Mouse (Mus musculus) kidney, embryonic 16.5 days (tissue): ENCODE measurements around the gene Gm10338. TPM values are rescaled to one million over a fixed set of nuclear protein-coding genes. Genes with fewer than 3 reads are reported as not detected.
"Not testable (repeated sequence)": the region's sequence is repeated elsewhere in the genome, so short reads cannot be mapped to it uniquely, and the experiment has no call there.

Source experiments
- ATAC-seq: fragments of 200-750 bp; cut with Nextera tagmentation; 2 replicates; pipeline ENCODE4 v1.8.0; 2017; ENCODE audit warnings: moderate TSS enrichment; ENCODE audit not compliant: low FRiP score, low TSS enrichment
- H3K27ac ChIP-seq: fragments of 300-500 bp; sonication (generic); 2 replicates; pipeline ENCODE4 v1.5.1; 2014; ENCODE audit warnings: low read length
- H3K27me3 ChIP-seq: fragments of 300-500 bp; sonication (generic); 2 replicates; pipeline ENCODE4 v1.6.1; 2014; ENCODE audit warnings: low read length, control low read depth, mixed read lengths; ENCODE audit not compliant: insufficient read depth
- H3K36me3 ChIP-seq: fragments of 300-500 bp; sonication (generic); 2 replicates; pipeline ENCODE4 v1.6.1; 2014; ENCODE audit warnings: low read length, control low read depth, mixed read lengths; ENCODE audit not compliant: insufficient read depth
- H3K4me1 ChIP-seq: fragments of 300-500 bp; sonication (generic); 2 replicates; pipeline ENCODE4 v1.6.1; 2014; ENCODE audit warnings: low read length, control low read depth, mixed read lengths; ENCODE audit not compliant: insufficient read depth
- H3K4me2 ChIP-seq: fragments of 300-500 bp; sonication (generic); replicated peaks from 2 replicates; pipeline ENCODE4 v1.6.1; 2014; ENCODE audit warnings: low read depth, low read length
- H3K4me3 ChIP-seq: fragments of 300-500 bp; sonication (generic); 2 replicates; pipeline ENCODE4 v1.5.1; 2014; ENCODE audit warnings: mild to moderate bottlenecking, low read length
- H3K9ac ChIP-seq: fragments of 300-500 bp; sonication (generic); replicated peaks from 2 replicates; pipeline ENCODE4 v1.6.1; 2014; ENCODE audit warnings: low read length
- H3K9me3 ChIP-seq: fragments of 300-500 bp; sonication (generic); 2 replicates; pipeline ENCODE4 v1.6.1; 2016; ENCODE audit warnings: low read length, control low read depth
- WGBS: fragments of 180-500 bp; shearing (Covaris S2); extraction: QIAGEN DNeasy Blood & Tissue Kit; methylation state at CpG from one replicate; pipeline ENCODE4 v1.1.7; 2014; 5-methylcytosine and 5-hydroxymethylcytosine counted together
- polyA plus RNA-seq: library from polyadenylated mRNA; unstranded; fragments of >200 nt; fragmentation: Nextera tagmentation; extraction: Ambion mirVana; gene quantifications from 2 replicates; pipeline ENCODE4 v1.2.1, GENCODE M21; 2015

Gene Gm10338
- not detected in 2 replicates for polyA plus RNA-seq

DNA sequence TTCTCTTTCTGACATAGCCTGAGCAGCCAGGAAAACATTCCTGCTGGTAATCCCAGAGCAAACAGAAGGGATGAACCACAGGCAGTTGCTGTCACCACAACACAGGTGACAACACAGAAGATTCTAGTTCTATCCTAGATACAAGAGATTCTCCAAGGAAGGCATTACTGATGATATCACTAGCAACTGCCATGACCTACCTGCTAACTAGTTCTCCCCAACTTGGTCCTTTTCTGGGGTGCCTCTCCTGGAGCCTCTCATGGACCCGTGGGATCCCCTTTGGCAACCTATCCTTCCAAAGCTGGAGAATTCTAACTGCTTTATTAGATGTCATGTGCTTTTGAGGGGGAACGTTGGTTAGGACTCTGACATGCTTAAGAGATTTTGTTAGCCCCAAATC, at the start of gene Gm10338:
TSS of gene Gm10338 (minus strand) at position 101 of the 400 bp plus-strand sequence.
- no CpG with 5 or more reads among the region's 2 CpGs for WGBS

DNA sequence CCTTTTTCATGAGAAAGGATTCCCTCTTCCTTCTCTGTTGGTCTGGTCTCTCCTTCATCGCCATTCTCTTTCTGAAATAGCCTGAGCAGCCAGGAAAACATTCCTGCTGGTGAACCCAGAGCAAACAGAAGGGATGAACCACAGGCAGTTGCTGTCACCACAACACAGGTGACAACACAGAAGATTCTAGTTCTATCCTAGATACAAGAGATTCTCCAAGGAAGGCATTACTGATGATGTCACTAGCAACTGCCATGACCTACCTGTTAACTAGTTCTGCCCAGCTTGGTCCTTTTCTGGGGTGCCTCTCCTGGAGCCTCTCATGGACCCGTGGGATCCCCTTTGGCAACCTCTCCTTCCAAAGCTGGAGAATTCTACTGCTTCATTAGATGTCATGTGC, 48.5 kb upstream of the Gm10338 start, which contains the start of gene Gm10128:
TSS of gene Gm10128 (minus strand) at position 101 of the 400 bp plus-strand sequence.
- not testable (repeated sequence) for H3K4me2 ChIP-seq, ATAC-seq, H3K27me3 ChIP-seq, H3K4me3 ChIP-seq, H3K9me3 ChIP-seq, H3K27ac ChIP-seq, H3K4me1 ChIP-seq, H3K36me3 ChIP-seq, H3K9ac ChIP-seq
- WGBS, result no CpG with 5 or more reads among the region's 2 CpGs

More for the DNA sequence above, at the start of gene Gm10338:
- H3K9me3 ChIP-seq, H3K4me3 ChIP-seq, H3K27me3 ChIP-seq, H3K27ac ChIP-seq, H3K9ac ChIP-seq, H3K36me3 ChIP-seq, ATAC-seq, H3K4me1 ChIP-seq, H3K4me2 ChIP-seq: not testable (repeated sequence)

DNA sequence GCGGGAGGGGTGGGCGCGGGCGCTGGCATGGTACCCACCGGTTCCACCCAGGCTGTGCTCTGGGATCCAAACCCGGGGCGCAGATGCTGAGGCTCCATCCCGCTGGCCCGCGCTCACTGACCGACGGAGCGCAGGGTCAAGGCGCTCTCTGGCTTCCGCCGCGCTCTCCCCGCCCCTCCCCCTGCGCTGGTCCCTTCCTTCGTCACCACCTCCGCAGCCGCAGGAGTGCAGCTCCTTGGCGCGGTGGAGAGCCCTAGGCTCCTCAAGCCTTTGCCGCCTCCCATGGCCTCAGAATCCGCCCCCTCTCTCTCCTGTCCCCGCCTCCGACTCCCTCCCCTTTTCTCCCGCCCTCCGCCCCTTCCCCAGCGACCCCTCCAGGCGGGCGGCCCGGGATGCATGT, 27.0 kb downstream of the Gm10338 start, which contains the start of gene Gm3558:
TSS of gene Gm3558 (minus strand) at position 185 of the 400 bp plus-strand sequence.
- ATAC-seq, H3K9ac ChIP-seq, H3K27ac ChIP-seq, H3K27me3 ChIP-seq, H3K36me3 ChIP-seq, H3K9me3 ChIP-seq, H3K4me1 ChIP-seq: not testable (repeated sequence)
- no CpG with 5 or more reads among the region's 34 CpGs for WGBS
- Histone ChIP-seq H3K4me2 (peak within 1 kb of the TSS; percentile 61), H3K4me3 (peak within 1 kb of the TSS; percentile 39)

DNA sequence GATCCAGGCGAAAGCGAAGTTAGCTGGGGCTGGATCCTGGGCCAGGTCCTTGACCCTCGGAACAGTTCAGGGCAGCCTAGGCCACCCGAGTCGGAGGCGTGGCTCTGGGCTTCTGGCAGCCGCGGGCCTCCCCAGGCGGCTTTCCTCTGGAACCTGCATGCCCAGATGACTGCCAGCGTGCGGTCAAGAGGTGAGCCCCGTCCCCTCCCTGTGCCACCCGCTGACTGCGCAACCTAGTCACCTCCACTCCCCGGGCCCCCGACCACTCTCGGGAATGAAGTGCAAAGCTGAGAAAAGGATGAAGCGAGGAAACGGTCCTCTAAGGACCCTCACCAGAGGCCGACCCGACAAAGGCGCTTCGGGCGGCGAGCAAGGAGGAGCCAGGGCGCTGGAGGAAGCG, 27.5 kb downstream of the Gm10338 start:
- WGBS, result under 1% methylated on average over 18 of the region's 27 CpGs
- H3K36me3 ChIP-seq, H3K9me3 ChIP-seq, H3K27ac ChIP-seq, ATAC-seq, H3K9ac ChIP-seq, H3K27me3 ChIP-seq, H3K4me1 ChIP-seq: not testable (repeated sequence)
- H3K4me2 ChIP-seq, result peak overlapping the region; percentile 61
- H3K4me3 ChIP-seq, result peak overlapping the region; percentile 39

DNA sequence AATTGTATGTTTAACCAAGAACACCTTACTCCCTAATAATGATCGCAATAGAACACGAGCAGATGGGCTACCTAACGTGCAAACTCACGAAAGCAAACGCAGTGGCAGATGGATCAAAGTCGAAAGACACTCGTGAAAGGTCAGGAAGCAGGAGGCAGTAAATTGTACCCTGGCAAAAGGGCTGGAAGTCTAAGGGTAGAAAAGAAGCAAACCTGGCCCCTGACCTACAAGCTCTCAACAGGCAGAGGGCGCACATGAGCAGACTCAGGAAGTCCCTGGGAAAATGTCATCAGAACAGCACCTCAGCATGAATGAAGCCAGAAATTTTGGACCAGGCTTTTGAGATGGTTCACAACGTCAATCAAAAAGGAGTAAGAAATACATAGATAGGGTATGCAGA, 28.1 kb downstream of the Gm10338 start:
- not testable (repeated sequence) for H3K9ac ChIP-seq, H3K4me3 ChIP-seq, ATAC-seq, H3K27me3 ChIP-seq, H3K4me2 ChIP-seq, H3K9me3 ChIP-seq, H3K4me1 ChIP-seq, H3K27ac ChIP-seq, H3K36me3 ChIP-seq
- WGBS, result 0% methylated on average over 6 of the region's 9 CpGs

Other genes starting within 250 kb of the Gm10338 start
- not detected in 2 replicates for gene Gm8374, start 230.5 kb downstream of the Gm10338 start, polyA plus RNA-seq
- gene Gm3755, start 144.7 kb downstream of the Gm10338 start, polyA plus RNA-seq, result 0.22 TPM in 1 of 2 replicates, not detected in the other
- gene Gm3752, start 111.8 kb downstream of the Gm10338 start, polyA plus RNA-seq, result 0.47 and 0.69 TPM in 2 replicates
- gene Gm3558, start 27.0 kb downstream of the Gm10338 start, polyA plus RNA-seq, result 0.24 and 0.77 TPM in 2 replicates
- gene Gm10128, start 48.4 kb upstream of the Gm10338 start, polyA plus RNA-seq, result not detected in 2 replicates
- not detected in 2 replicates for gene Gm26661, start 196.0 kb upstream of the Gm10338 start, polyA plus RNA-seq
- gene Flnb, start 222.4 kb upstream of the Gm10338 start, polyA plus RNA-seq, result 21.2 and 23.4 TPM in 2 replicates